In genomic region chr2:149927001-149927400, GRCm38 (mm10) we compare ENCODE assay signal across 21 mouse cellular contexts.
DNase-seq lines count a peak whose midpoint lies in the region; ATAC-seq and TF ChIP-seq lines count a peak whose summit lies in the region.
"Had no signal": no experiment of that assay in that cellular context is flagged by ENCODE, and none has a peak within 500 bp of the region (broad histone marks: within the 10 kb centered on the region; RNA-seq: fewer than 3 reads in every experiment).

No protein-coding gene starts in this region.

- no peaks in the 10 kb centered on the region for H3K27me3 ChIP-seq in cerebellum, adult 2 months (ENCODE audit: control insufficient read depth, insufficient read depth, low read length)
- no peaks in the 10 kb centered on the region for H3K27me3 ChIP-seq in forebrain, postnatal 0 days (ENCODE audit: insufficient read depth, low read length)
- H3K27me3 ChIP-seq: forebrain, embryonic 13.5 days; hindbrain, embryonic 13.5 days; intestine, embryonic 15.5 days; Patski had no signal

- TF ChIP-seq POLR2A in cerebellum, adult 2 months (IDR thresholded peaks at IDR 0.05; ENCODE audit: borderline replicate concordance, insufficient read depth, low read length): no peak

- peak; percentile 50 for DNase-seq in cerebellum, adult 11-12 months
- no peak for DNase-seq in cerebellum, adult 11 months
- DNase-seq in cerebellum, adult 2 months: peak; percentile 41 to 81
- peak; percentile 14 to 20 for DNase-seq in cerebellum, postnatal 10 days
- no peak for DNase-seq in layer of hippocampus, adult 8-10 months (ENCODE audit: low spot score in 2 of 2)
- DNase-seq in adrenal gland, postnatal 4 days (ENCODE audit: low spot score in 2 of 2): no peak
- no peak for DNase-seq in forebrain, postnatal 0 days
- DNase-seq: adrenal gland, postnatal 14 days; gastrocnemius, postnatal 10 days; heart, adult 18-20 months; heart, postnatal 10 days; heart, postnatal 4 days; kidney, adult 2 months had no signal

- H3K27ac ChIP-seq in cerebellum, adult 2 months (ENCODE audit: insufficient read depth, low read length): peak overlapping the region; percentile 25; the same call in 1 of the 2 replicates
- H3K27ac ChIP-seq in forebrain, postnatal 0 days (ENCODE audit: low read depth, low read length): no peak overlapping the region
- H3K27ac ChIP-seq: embryonic facial prominence, embryonic 10.5 days; forebrain, embryonic 13.5 days; heart, embryonic 10.5 days; hindbrain, embryonic 13.5 days; hindbrain, postnatal 0 days; intestine, embryonic 15.5 days had no signal

- TF ChIP-seq CTCF in cerebellum, adult 2 months (IDR thresholded peaks at IDR 0.05; ENCODE audit: borderline replicate concordance, insufficient read depth, low read depth, low read length): no peak
- TF ChIP-seq CTCF in forebrain, postnatal 0 days (IDR thresholded peaks at IDR 0.05; ENCODE audit: low read depth): no peak

- H3K4me2 ChIP-seq in forebrain, postnatal 0 days (ENCODE audit: low read depth): no peak overlapping the region
- H3K4me2 ChIP-seq: forebrain, embryonic 13.5 days; hindbrain, embryonic 13.5 days; intestine, embryonic 15.5 days had no signal

- no peaks in the 10 kb centered on the region for H3K36me3 ChIP-seq in forebrain, postnatal 0 days (ENCODE audit: insufficient read depth)
- H3K36me3 ChIP-seq: embryonic facial prominence, embryonic 10.5 days; heart, embryonic 10.5 days; hindbrain, embryonic 13.5 days; intestine, embryonic 15.5 days had no signal

- peaks cover 22% of the 10 kb centered on the region for H3K4me1 ChIP-seq in cerebellum, adult 2 months (ENCODE audit: control insufficient read depth, insufficient read depth, low read length)
- no peaks in the 10 kb centered on the region for H3K4me1 ChIP-seq in forebrain, postnatal 0 days (ENCODE audit: insufficient read depth)
- H3K4me1 ChIP-seq: forebrain, embryonic 13.5 days; heart, embryonic 10.5 days; hindbrain, embryonic 13.5 days; intestine, embryonic 15.5 days had no signal

- ATAC-seq in forebrain, postnatal 0 days: no peak
- ATAC-seq: activated CD4-positive, CD25-positive, alpha-beta regulatory T cell, adult 4 months; forebrain, embryonic 13.5 days; hindbrain, postnatal 0 days; intestine, embryonic 15.5 days; Patski had no signal

- H3K4me3 ChIP-seq in cerebellum, adult 2 months (replicated peaks; ENCODE audit: insufficient read depth, low read depth, low read length): no peak overlapping the region
- H3K4me3 ChIP-seq in forebrain, postnatal 0 days (ENCODE audit: low read depth, low read length): no peak overlapping the region
- H3K4me3 ChIP-seq: embryonic facial prominence, embryonic 10.5 days; forebrain, embryonic 13.5 days; heart, embryonic 10.5 days; hindbrain, embryonic 13.5 days; intestine, embryonic 15.5 days had no signal

- H3K9me3 ChIP-seq in forebrain, postnatal 0 days (ENCODE audit: low read length): no peaks in the 10 kb centered on the region
- H3K9me3 ChIP-seq: embryonic facial prominence, embryonic 10.5 days; forebrain, embryonic 13.5 days; heart, embryonic 10.5 days; hindbrain, embryonic 13.5 days; intestine, embryonic 15.5 days had no signal

- H3K9ac ChIP-seq in forebrain, postnatal 0 days: no peak overlapping the region
- H3K9ac ChIP-seq: forebrain, embryonic 13.5 days; hindbrain, embryonic 13.5 days; intestine, embryonic 15.5 days had no signal

Comparison
In these comparisons a context has a peak if more than half of its experiments do, and no peak if none do; other contexts are left out.
1. DNase-seq: peak in cerebellum, adult 11-12 months (single experiment), cerebellum, adult 2 months (2 of 2) and cerebellum, postnatal 10 days (2 of 2); none in cerebellum, adult 11 months (single experiment), layer of hippocampus, adult 8-10 months (0 of 2), adrenal gland, postnatal 4 days (0 of 2) and forebrain, postnatal 0 days (single experiment).